Mouse (Mus musculus) spleen, adult 2 months (tissue): ENCODE data around the gene Tnfsf13. TPM values are rescaled to one million over a fixed set of nuclear protein-coding genes. Genes with fewer than 3 reads are reported as not detected.
"Not testable (repeated sequence)": the region's sequence is repeated elsewhere in the genome, so short reads cannot be mapped to it uniquely, and the experiment has no call there.

Experiments used
- DNase-seq, 2 experiments: peaks; one replicate each; pipeline versions ENCODE4 v3.0.0 to v3.0.0-alpha.2; 2012 to 2021; ENCODE audit warnings: low spot score in 2 of 2, low read depth in 1 of 2
- H3K27ac ChIP-seq: fragments of 200-500 bp; 2 replicates; pipeline ENCODE4 v1.5.1; 2012; ENCODE audit warnings: low read length, inconsistent platforms; ENCODE audit not compliant: insufficient read depth
- H3K27me3 ChIP-seq: fragments of 200-500 bp; 2 replicates; pipeline ENCODE4 v1.6.1; 2012; ENCODE audit warnings: mild to moderate bottlenecking, moderate library complexity, low read length, inconsistent platforms; ENCODE audit not compliant: control insufficient read depth, insufficient read depth
- H3K36me3 ChIP-seq: fragments of 200-500 bp; 2 replicates; pipeline ENCODE4 v1.6.1; 2012; ENCODE audit warnings: mild to moderate bottlenecking, low read length, inconsistent platforms; ENCODE audit not compliant: control insufficient read depth, insufficient read depth
- H3K4me1 ChIP-seq: fragments of 200-500 bp; 2 replicates; pipeline ENCODE4 v1.6.1; 2011; ENCODE audit warnings: inconsistent platforms; ENCODE audit not compliant: control insufficient read depth, insufficient read depth, insufficient read length
- H3K4me3 ChIP-seq: fragments of 200-500 bp; 2 replicates; pipeline ENCODE4 v1.5.1; 2011; ENCODE audit warnings: mild to moderate bottlenecking, inconsistent platforms; ENCODE audit not compliant: insufficient read depth, insufficient read length; ENCODE audit errors: extremely low read depth
- CTCF ChIP-seq: fragments of 200-500 bp; IDR thresholded peaks from 2 replicates; pipeline ENCODE4 v1.5.1; 2011; ENCODE audit warnings: mild to moderate bottlenecking, inconsistent platforms; ENCODE audit not compliant: insufficient read depth, insufficient read length, insufficient replicate concordance; ENCODE audit errors: extremely low read depth
- POLR2A ChIP-seq: fragments of 200-500 bp; IDR thresholded peaks from 2 replicates; pipeline ENCODE4 v1.6.1; 2011; ENCODE audit warnings: low read depth, low read length, inconsistent platforms
- WGBS: fragments of 180-500 bp; shearing (Covaris S2); methylation state at CpG from one replicate; pipeline ENCODE4 v1.1.7; 2018; 5-methylcytosine and 5-hydroxymethylcytosine counted together
- polyA plus RNA-seq: library from polyadenylated mRNA; depleted of rRNA; stranded (reverse); fragments of >200 nt; gene quantifications from 2 replicates; pipeline ENCODE4 v1.2.3, GENCODE M21; 2012; rRNA removed

Gene Tnfsf13
- polyA plus RNA-seq: 4.6 and 4.9 TPM in 2 replicates

GRCm38 (mm10) chr11:69685526-69686148, at the start of gene Tnfsf13:
Gene Tnfsf13, minus strand, starts transcription at chr11:69685784.
- Histone ChIP-seq H3K27me3 (no peaks in the 10 kb centered on the region), H3K27ac (peak within 1 kb of the TSS; percentile 90), H3K4me1 (no peaks in the 10 kb centered on the region), H3K36me3 (no peaks in the 10 kb centered on the region), H3K4me3 (peak within 1 kb of the TSS; percentile 17; the same call in 1 of the 2 replicates)
- TF ChIP-seq CTCF (no peak), POLR2A (no peak)
- 60% methylated on average over 10 of the region's 10 CpGs for WGBS
- no peak for DNase-seq

GRCm38 (mm10) chr11:69731408-69731807, 45.8 kb upstream of the Tnfsf13 start:
- not testable (repeated sequence) for H3K4me1 ChIP-seq, H3K27me3 ChIP-seq, H3K4me3 ChIP-seq, H3K27ac ChIP-seq, DNase-seq
- 58% methylated on average over 3 of the region's 3 CpGs for WGBS
- H3K36me3 ChIP-seq: peaks cover 27% of the 10 kb centered on the region

- Histone ChIP-seq H3K4me3 (no peak overlapping the region), H3K4me1 (no peaks in the 10 kb centered on the region), H3K27me3 (no peaks in the 10 kb centered on the region), H3K27ac (no peak overlapping the region), H3K36me3 (peaks cover 3% of the 10 kb centered on the region)
- no peak for TF ChIP-seq POLR2A
- peak; percentile 38; the same call in 1 of the 2 replicates for TF ChIP-seq CTCF
- WGBS: 47% methylated on average over 3 of the region's 3 CpGs
- DNase-seq: peak; percentile 47 to 52
Observed at GRCm38 (mm10) chr11:69729063-69729462, 43.5 kb upstream of the Tnfsf13 start.

- WGBS: 52% methylated on average over 5 of the region's 5 CpGs
- no peak overlapping the region for H3K4me3 ChIP-seq
- DNase-seq: no peak
- H3K27me3 ChIP-seq: no peaks in the 10 kb centered on the region
- H3K27ac ChIP-seq: no peak overlapping the region
- no peaks in the 10 kb centered on the region for H3K4me1 ChIP-seq
- TF ChIP-seq POLR2A: no peak
- TF ChIP-seq CTCF: no peak
- no peaks in the 10 kb centered on the region for H3K36me3 ChIP-seq
Observed at GRCm38 (mm10) chr11:69725951-69726350, 40.4 kb upstream of the Tnfsf13 start.

GRCm38 (mm10) chr11:69723074-69723473, 37.5 kb upstream of the Tnfsf13 start:
- Histone ChIP-seq H3K27me3 (no peaks in the 10 kb centered on the region), H3K4me1 (no peaks in the 10 kb centered on the region), H3K36me3 (no peaks in the 10 kb centered on the region), H3K27ac (no peak overlapping the region), H3K4me3 (no peak overlapping the region)
- 60% methylated on average over 2 of the region's 2 CpGs for WGBS
- DNase-seq: no peak
- TF ChIP-seq POLR2A (no peak), CTCF (no peak)

GRCm38 (mm10) chr11:69720852-69721251, 35.3 kb upstream of the Tnfsf13 start:
- no peak for TF ChIP-seq CTCF
- no peak for TF ChIP-seq POLR2A
- no peak overlapping the region for H3K27ac ChIP-seq
- no peaks in the 10 kb centered on the region for H3K27me3 ChIP-seq
- H3K4me3 ChIP-seq: no peak overlapping the region
- no peaks in the 10 kb centered on the region for H3K4me1 ChIP-seq
- DNase-seq: no peak
- H3K36me3 ChIP-seq: no peaks in the 10 kb centered on the region
- 83% methylated on average over 6 of the region's 6 CpGs for WGBS

GRCm38 (mm10) chr11:69719423-69719822, 33.8 kb upstream of the Tnfsf13 start:
- DNase-seq: no peak
- TF ChIP-seq POLR2A (no peak), CTCF (no peak)
- no peaks in the 10 kb centered on the region for H3K27me3 ChIP-seq
- no peaks in the 10 kb centered on the region for H3K4me1 ChIP-seq
- no peak overlapping the region for H3K4me3 ChIP-seq
- WGBS: 75% methylated on average over 6 of the region's 6 CpGs
- H3K27ac ChIP-seq: no peak overlapping the region
- H3K36me3 ChIP-seq: no peaks in the 10 kb centered on the region
